Mouse (Mus musculus): ENCODE results near the gene Vmn1r215. TPM values are rescaled to one million over a fixed set of nuclear protein-coding genes. Genes with fewer than 3 reads are reported as not detected.

Vmn1r215 gene
- total and polyA plus RNA-seq, 3 experiments: not detected

DNA sequence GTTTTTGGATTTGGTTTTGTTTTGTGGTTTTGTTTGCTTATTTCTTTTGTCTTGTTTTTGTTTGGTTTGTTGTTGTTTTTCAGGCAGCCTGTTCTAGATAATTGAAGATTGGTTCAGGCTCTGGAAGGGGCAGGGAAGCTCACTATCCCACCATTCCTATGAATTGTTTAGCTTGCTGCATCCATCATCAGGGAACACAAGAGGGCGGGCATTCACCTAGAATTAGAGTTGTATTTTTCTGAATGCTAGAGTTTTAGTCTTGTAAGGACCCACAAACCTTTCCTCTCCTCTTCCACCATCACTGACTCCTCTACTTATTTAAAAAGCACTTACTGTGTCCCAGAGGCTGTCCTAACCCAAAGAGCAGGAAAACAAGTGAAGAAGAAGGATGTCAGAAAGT, 10.0 kb upstream of the Vmn1r215 start:
- no peaks in the 10 kb centered on the region for H3K4me1 ChIP-seq (ENCODE audit: control insufficient read depth in 1 of 2, insufficient read depth in 2 of 2, low read length in 2 of 2)
- no peaks in the 10 kb centered on the region for H3K9me3 ChIP-seq (replicated peaks; ENCODE audit: insufficient read depth, low read length)
- H3K27me3 ChIP-seq (ENCODE audit: control insufficient read depth in 1 of 2, insufficient read depth in 2 of 2, low read length in 2 of 2): no peaks in the 10 kb centered on the region
- H3K9ac ChIP-seq (ENCODE audit: control insufficient read depth, low read depth, low read length, poor library complexity, severe bottlenecking): no peak overlapping the region
- TF ChIP-seq UBTF (IDR thresholded peaks at IDR 0.05; ENCODE audit: borderline replicate concordance, insufficient read depth, low read depth, low read length): no peak
- TF ChIP-seq TCF12 (IDR thresholded peaks at IDR 0.05; ENCODE audit: low read depth, low read length): no peak
- no peak for TF ChIP-seq MAZ (IDR thresholded peaks at IDR 0.05; ENCODE audit: low read depth, low read length)
- TF ChIP-seq E2F4 (IDR thresholded peaks at IDR 0.05; ENCODE audit: borderline replicate concordance, low read depth, low read length): no peak
- no peak for TF ChIP-seq MAFK (IDR thresholded peaks at IDR 0.05; ENCODE audit: borderline replicate concordance, low read depth, low read length)
- no peak for TF ChIP-seq JUND (IDR thresholded peaks at IDR 0.05; ENCODE audit: low read depth, low read length)
- no peak for TF ChIP-seq ZMIZ1 (IDR thresholded peaks at IDR 0.05; ENCODE audit: low read depth, low read length)
- TF ChIP-seq TBP (IDR thresholded peaks at IDR 0.05; ENCODE audit: low read depth, low read length): no peak
- no peaks in the 10 kb centered on the region for H3K36me3 ChIP-seq (ENCODE audit: control insufficient read depth in 1 of 2, insufficient read depth in 2 of 2, low read length in 2 of 2)
- DNase-seq (ENCODE audit: low read depth, low spot score): no peak
- no peaks in the 10 kb centered on the region for H3K79me2 ChIP-seq (ENCODE audit: control insufficient read depth, insufficient read depth, low read length, poor library complexity)
- H3K27ac ChIP-seq (ENCODE audit: control insufficient read depth, low read depth, low read length): no peak overlapping the region
- no peak overlapping the region for H3K4me3 ChIP-seq (ENCODE audit: control insufficient read depth in 1 of 2, insufficient read depth in 1 of 2, low read depth in 2 of 2, low read length in 2 of 2)

DNA sequence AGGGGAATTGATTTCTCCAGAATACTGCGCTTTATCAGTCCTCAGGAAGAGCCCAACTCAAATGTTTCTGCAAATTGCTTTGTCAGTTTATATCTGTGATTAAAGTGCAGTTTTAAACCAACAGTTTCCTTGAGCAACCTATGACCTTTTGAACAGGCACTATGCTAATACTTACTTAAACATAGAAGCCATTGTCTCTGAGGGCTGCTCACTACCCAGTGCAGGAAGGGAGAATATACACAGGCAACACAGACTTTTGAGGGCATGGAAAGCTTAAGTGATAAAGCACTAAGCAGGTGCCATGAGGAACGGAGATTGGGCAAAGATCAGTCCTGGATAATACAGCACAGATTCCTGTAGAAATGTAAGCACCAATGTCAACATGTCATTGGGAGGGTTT, 1.5 kb downstream of the Vmn1r215 start:
- Histone ChIP-seq H3K4me3 (ENCODE audit: control insufficient read depth in 1 of 2, insufficient read depth in 1 of 2, low read depth in 2 of 2, low read length in 2 of 2) (no peak overlapping the region), H3K27ac (ENCODE audit: control insufficient read depth, low read depth, low read length) (no peak overlapping the region)
- TF ChIP-seq MAX (IDR thresholded peaks at IDR 0.05; ENCODE audit: low read length) (no peak), POLR2A (IDR thresholded peaks at IDR 0.05; ENCODE audit: control insufficient read depth in 1 of 2, insufficient read depth in 1 of 2, low read depth in 1 of 2, low read length in 2 of 2, poor library complexity in 1 of 2) (no peak), RCOR1 (IDR thresholded peaks at IDR 0.05; ENCODE audit: low read depth, low read length) (no peak), CTCF (IDR thresholded peaks at IDR 0.05 in 2 of 3, conservative IDR thresholded peaks at IDR 0.05 in 1 of 3; ENCODE audit: control insufficient read depth in 1 of 3, insufficient read depth in 1 of 3, low read depth in 2 of 3, low read length in 3 of 3, poor library complexity in 1 of 3, severe bottlenecking in 1 of 3) (no peak), TAL1 (IDR thresholded peaks at IDR 0.05; ENCODE audit: low read length) (no peak), ZNF384 (IDR thresholded peaks at IDR 0.05; ENCODE audit: low read depth, low read length) (no peak), E2F4 (IDR thresholded peaks at IDR 0.05; ENCODE audit: borderline replicate concordance, low read depth, low read length) (no peak), CHD2 (IDR thresholded peaks at IDR 0.05; ENCODE audit: low read length) (no peak), EP300 (IDR thresholded peaks at IDR 0.05; ENCODE audit: low read depth in 1 of 2, low read length in 2 of 2) (no peak), POLR2AphosphoS5 (IDR thresholded peaks at IDR 0.05; ENCODE audit: borderline replicate concordance, low read depth, low read length) (no peak), RAD21 (IDR thresholded peaks at IDR 0.05; ENCODE audit: low read depth, low read length) (no peak), SIN3A (IDR thresholded peaks at IDR 0.05; ENCODE audit: low read length) (no peak), MYC (IDR thresholded peaks at IDR 0.05; ENCODE audit: low read depth, low read length) (no peak), TBP (IDR thresholded peaks at IDR 0.05; ENCODE audit: low read depth, low read length) (no peak), CHD1 (IDR thresholded peaks at IDR 0.05; ENCODE audit: low read depth, low read length) (no peak), NRF1 (IDR thresholded peaks at IDR 0.05; ENCODE audit: insufficient read depth, low read depth, low read length, poor library complexity, severe bottlenecking) (no peak), ETS1 (IDR thresholded peaks at IDR 0.05; ENCODE audit: low read depth, low read length) (no peak), USF1 (IDR thresholded peaks at IDR 0.05; ENCODE audit: low read depth, low read length) (no peak), GABPA (IDR thresholded peaks at IDR 0.05; ENCODE audit: low read depth, low read length) (no peak)

More for the DNA sequence above, 1.5 kb downstream of the Vmn1r215 start:
- H3K9ac ChIP-seq (ENCODE audit: control insufficient read depth, low read depth, low read length, poor library complexity, severe bottlenecking): no peak overlapping the region
- DNase-seq (ENCODE audit: low read depth, low spot score): no peak
- H3K36me3 ChIP-seq (ENCODE audit: control insufficient read depth in 1 of 2, insufficient read depth in 2 of 2, low read length in 2 of 2): no peaks in the 10 kb centered on the region
- H3K27me3 ChIP-seq (ENCODE audit: control insufficient read depth in 1 of 2, insufficient read depth in 2 of 2, low read length in 2 of 2): no peaks in the 10 kb centered on the region
- no peaks in the 10 kb centered on the region for H3K4me1 ChIP-seq (ENCODE audit: control insufficient read depth in 1 of 2, insufficient read depth in 2 of 2, low read length in 2 of 2)
- no peaks in the 10 kb centered on the region for H3K79me2 ChIP-seq (ENCODE audit: control insufficient read depth, insufficient read depth, low read length, poor library complexity)
- H3K9me3 ChIP-seq (replicated peaks; ENCODE audit: insufficient read depth, low read length): no peaks in the 10 kb centered on the region

Measured in MEL (cell line).